Mouse (Mus musculus) thymus, postnatal 36 days (tissue): ENCODE measurements at regions not wholly inside any gene's neighbourhood (a gene's known extent, or its start where the extent isn't known, plus 50 kb on each side); places are given as distances from the start of the nearest gene placed in this dataset.

Experiments
- DNase-seq, 2 experiments: peaks; one replicate each; pipeline ENCODE4 v3.0.0; 2022; ENCODE audit warnings: mixed read lengths in 2 of 2

GRCm38 (mm10) chr15:85660528-85661392, 74.0 kb upstream of the Ppara start:
- DNase-seq = no peak

- DNase-seq = no peak
Observed at GRCm38 (mm10) chr15:85661393-85661690, 73.4 kb upstream of the Ppara start.

DNA sequence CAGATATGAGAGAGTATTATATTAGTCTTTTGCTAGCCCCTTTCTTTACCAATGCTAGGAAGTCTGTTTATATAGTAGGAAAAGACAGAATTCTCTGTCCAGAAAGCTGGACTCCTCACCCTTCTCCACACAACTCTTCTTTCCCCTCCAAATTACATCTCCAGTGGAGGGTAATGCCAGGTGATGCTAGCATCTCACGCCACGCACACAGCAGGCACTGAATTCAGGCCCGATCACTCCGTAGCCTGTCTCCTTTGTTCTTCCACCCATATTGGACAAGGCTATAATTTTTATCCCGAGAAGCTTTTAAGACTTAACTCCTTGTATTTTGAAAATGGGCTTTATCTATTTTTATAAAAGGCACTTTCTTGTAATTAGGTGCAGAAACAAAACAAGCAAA, 73.0 kb upstream of the Ppara start:
- DNase-seq = no peak

DNA sequence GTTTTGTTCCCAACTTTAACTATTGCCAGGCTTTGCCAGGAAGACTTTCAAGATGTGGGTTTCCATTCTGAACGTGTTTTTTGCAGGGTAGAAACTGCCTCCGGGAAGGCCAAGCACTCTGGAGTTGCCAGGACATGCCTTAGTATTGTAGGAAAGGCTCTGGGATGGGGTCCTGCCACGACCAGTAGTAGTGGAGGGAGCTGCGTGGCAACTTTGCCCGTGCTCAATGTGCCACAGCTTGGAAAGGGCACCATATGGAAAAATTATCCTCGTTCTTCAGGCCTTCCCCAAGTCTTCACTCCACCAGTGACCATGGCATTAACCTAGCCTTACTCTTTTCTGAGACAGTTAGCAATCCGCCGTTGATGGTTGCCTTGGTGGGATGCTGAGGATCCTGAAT, 72.5 kb upstream of the Ppara start:
- DNase-seq = no peak

DNA sequence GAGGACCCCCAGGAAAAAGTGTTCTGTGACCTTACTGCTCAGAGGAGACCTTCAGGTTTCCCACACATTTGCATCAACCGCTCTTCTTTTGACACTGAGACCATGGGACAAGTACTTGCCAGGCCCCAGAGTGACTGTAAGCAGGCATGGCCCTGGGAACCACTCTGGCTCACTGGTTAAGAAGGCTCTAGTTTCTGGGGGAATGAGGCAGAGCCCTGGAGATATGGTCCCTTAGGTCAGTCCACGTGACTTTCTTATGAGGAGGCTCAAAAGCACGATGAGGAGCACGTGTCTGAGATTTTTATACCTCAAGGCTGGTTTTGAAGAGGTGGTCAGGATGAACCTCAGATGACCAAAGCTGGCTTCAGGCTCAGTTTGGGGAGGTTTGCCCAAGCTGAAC, 72.1 kb upstream of the Ppara start:
- no peak for DNase-seq

- peak in 1 of 2 experiments; percentile 3 for DNase-seq
Observed at GRCm38 (mm10) chr15:85663757-85664431, 70.9 kb upstream of the Ppara start.

DNA sequence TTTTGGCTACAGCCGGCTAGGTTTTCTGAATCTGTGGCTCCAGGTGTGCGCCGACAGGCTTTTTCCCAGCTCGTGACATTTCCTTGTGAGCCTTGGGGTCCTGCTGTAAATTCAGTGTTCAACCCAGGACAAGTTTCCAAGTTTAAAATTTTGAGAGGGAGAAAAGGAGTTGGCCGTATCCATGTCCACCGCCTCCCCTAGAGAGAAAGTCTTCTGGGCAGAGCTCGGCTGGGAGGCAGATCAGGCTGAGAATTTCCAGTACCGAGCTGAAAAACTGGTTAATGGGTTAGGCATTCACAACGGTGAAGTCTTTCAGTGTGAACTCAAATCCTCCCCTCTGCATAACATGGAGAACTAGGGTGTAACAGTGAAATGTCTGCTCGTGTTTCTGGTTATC, 70.4 kb upstream of the Ppara start:
- peak in 1 of 2 experiments; percentile 1 for DNase-seq

- no peak for DNase-seq
Observed at GRCm38 (mm10) chr15:85665181-85665821, 69.5 kb upstream of the Ppara start.

DNA sequence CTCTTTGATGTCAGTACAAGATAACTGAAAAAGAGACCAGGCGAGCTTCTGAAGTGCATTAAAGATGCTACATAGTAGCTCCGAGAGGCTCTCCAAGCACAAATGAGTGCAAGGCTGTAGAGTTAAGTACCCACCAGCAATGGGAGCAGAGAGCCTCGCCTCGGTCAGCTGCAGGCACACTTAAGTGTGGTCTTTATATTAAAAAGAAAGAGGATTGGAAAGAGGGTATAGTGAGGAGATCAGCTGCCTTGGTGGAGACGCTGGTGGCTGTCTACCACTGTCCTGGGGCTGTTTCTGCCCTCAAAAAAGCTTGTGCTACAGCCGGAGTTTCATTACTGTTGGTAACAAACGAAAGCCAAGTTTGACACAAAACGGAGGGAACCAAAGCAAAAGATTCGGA, 68.3 kb upstream of the Ppara start:
- DNase-seq = peak in 1 of 2 experiments; percentile 1

- DNase-seq = peak in 1 of 2 experiments; percentile 3
Observed at GRCm38 (mm10) chr15:85667381-85667791, 67.4 kb upstream of the Ppara start.

GRCm38 (mm10) chr15:85667906-85668590, 66.7 kb upstream of the Ppara start:
- DNase-seq = no peak

DNA sequence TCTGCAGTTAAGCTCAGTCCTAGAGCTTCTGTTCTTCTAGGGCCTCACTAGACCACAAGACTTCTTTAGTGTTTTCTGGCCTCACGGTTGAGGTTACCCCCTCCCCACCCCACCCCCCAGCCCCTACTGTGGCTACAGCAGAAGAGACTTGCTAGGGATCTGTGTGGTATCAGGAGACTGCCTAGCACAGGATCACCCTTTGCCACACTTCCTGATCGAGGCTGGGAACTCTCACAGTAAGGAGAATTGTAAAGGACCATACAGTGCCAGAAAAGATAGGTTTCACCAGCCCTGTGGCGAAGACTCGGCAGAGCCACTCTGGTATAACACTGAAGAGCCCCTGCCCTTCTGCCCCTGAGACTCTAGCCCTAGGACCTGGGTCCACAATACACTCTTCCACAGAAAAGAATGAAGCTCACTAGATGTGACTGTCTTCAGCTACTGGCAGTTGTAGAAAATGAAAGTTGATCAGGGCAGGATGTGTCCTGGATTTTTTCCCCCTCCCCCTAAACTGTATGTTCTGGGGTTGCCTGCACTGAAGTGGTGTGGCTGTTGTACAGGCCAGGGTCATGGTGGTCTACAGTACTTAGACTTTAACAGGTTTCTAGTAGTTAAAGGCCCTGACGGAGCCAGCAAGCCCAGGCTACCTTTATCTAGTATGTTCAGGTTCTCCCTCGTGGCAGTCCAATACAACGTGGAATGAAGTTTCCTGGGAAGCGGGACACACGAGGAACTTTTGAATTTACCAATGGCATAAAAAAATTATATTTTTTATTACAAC, 65.7 kb upstream of the Ppara start:
- DNase-seq = peak in 1 of 2 experiments; percentile 5

DNA sequence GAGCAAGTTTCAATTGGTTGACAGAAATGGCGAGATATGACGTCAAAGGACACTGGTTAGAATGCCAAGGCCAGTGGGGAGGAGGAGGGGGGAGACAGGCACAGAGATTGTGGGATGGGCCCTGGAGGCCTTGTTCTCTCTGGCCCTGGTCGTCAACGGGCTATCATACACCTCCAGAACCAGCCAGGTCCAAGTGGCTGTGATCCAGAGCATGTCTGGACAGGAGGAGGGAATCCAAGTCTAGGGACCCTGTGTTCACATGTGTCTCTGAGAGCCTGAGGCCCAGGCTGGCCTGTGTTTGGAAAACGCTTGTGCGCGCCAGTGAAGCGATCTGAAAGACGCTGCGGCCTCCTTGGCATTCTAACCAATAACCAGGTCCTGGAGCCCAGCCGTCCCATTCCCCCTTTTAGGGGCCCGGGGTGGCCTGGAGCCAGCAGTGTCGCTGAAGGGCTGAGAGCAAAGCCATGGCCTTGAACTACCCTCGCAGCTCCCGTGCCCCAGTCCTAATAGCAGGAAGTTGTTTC, 65.1 kb upstream of the Ppara start:
- peak; percentile 20 to 33 for DNase-seq

DNA sequence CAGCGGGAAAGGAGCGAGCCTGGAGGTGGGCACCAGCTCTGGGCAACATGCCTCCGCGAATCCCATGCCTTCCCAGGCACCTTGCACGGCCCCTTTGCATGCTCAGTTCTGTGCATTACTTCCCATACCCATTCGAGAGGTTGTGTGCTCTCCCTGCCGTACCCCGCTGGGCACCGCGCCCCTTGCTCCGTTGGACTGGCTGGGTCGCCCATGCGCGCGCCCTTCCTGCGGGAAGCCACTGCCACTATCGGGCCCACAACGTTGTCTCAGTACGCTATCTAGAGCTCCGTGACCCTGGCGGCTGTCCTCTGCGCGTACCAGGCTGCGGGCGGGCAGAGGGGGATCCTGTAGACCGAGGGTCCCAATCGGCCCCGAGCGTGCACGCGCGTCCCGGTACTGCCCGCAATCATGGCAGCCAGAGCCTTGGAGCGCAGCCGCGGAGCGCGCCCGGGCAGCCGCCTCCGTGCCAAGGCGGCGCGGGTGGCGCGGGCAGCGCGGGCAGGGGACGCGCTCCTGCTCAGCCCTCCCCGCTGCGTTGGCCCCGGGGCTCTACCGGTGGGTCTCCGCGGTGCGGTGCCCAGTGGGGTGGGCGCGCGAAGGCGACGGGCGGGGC, 64.5 kb upstream of the Ppara start:
- peak; percentile 56 to 63 for DNase-seq

DNA sequence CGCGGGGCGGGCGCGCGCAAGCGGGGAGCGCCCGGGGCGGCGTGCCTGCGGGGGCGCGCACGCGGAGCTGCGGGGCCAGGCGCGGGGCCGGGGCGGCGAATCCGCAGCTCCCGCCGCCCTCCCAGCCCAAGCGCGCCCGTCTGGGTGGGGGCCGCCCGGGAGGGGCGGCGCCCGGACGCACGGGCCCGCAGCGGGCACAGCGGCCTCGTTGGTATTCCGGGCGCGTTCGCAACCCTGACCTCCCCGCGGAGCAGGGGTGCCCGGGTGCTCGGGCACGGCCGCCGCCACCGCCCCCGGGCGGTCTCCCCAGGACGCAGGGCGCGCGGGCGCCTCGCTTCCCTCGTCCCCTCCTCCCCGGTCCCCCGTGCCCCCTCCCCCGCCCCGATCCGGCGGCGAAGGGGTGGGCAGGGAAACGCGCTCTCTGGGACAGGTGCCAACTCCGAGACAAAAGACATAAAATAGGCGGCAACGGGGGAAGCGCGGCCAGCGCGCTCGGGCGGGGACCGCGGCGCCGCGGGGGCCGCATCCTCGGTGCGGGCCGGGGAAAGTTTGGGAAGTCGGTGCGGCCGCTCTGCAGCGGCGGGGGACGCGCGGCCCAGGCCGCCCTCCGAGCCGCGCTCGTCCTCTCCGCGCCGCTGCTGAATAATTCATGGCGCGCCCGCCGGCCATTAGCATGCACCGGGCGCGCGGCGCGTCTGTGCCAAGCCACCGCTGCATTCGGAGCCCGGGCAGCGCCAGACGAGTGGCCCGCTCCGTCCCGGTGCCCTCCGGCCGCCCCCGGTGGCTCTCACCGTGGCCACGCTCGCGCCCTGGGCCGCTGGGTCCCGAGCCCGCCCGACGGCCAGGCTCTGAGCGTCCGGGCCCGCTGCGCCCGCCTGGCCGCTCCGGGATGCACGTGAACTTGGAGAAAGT, 63.7 kb upstream of the Ppara start:
- peak; percentile 63 to 79 for DNase-seq

DNA sequence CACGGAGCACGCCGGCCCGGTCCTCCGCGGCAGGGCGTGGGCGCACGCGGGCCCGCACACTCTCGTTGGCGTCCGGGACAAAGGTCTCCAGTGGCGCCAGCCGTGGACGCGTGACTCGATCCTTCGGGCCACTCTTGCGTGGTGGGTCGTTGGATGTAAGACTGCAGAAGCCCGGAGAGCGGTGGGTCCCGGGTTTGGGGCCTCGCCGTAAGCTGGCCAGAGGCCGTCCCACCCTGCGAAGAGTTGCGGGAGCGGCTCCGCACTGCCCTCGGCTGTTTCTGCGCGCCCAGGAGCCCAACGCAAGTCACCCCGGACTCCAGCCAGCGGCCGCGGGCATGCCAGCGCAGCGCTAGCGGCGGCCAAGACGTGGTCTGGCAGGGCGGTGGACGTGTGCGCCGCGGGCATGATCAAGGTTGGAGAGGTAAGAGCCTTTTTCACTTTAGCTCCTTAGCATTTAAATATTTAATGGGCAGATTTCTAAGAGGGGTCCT, 63.0 kb upstream of the Ppara start:
- no peak for DNase-seq

GRCm38 (mm10) chr15:85672376-85672775, 62.4 kb upstream of the Ppara start:
- no peak for DNase-seq

- no peak for DNase-seq
Observed at GRCm38 (mm10) chr15:85672931-85673330, 61.9 kb upstream of the Ppara start.

DNA sequence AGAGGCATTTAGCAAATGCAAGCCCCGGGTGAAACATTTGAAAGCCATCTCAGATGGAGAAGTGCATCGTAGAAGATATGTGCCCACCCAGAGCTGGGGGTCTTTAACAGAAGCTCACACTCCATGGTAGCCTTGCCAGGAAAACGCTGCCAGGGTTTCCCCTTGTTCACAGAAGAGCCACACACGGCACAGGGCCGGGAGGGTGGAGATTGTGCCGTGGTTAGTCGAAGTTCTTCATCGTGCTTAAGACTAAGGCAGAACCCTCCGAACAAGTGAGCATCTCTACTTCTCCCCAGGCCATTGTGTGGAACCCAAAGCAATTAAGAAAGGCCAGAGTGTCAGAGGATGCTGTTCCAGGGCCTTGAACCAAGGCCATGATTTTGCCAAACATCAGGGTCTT, 61.3 kb upstream of the Ppara start:
- DNase-seq = no peak

- no peak for DNase-seq
Observed at GRCm38 (mm10) chr15:85674191-85674984, 60.4 kb upstream of the Ppara start.
